Mouse (Mus musculus): Measurements from ENCODE around the gene Tmem210.

The Tmem210 gene

DNA sequence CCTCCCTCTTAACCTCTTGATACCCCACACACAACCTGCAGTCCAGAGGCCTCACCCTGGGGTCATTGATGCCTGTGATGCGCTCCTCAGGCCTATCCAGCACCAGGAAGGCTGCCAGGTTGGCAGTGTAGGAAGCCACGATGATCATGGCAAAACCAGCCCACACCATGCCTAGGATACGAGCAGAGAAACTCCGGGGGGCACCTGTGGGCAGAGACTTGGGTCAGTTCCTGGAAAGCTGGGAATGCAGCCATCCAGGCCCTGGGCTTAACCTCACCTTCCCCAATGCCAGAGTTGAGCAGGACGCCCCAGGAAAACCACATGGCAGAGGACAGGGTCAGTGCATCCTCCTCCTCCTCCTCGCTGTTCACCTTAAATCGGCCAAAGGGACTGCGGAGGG is 9.1 kb downstream of the Tmem210 start:
- DNase-seq = no peak

- no peak for DNase-seq
These were observed 10.1 kb downstream of the Tmem210 start for GRCm38 (mm10) chr2:25298046-25298445.

DNA sequence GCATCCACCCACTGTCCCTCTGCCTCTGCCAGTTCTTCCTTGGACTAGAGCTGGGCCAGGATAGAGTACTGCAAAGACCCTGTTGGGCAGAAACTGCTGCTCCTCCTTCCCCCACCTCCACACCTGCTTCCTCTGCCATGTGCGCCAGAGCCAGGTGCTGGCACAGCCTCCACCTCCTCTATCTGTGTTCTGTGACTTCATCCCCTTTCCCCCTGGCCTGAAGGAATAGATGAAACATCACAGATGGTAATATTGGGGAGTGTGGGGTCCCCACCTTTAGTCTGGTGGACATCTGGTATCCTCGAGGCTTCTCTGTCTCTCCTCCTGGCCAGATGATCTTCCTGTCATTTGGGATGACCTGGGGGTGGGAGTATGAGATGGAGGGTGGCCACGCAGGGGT is 15.5 kb downstream of the Tmem210 start:
- DNase-seq = no peak

DNA sequence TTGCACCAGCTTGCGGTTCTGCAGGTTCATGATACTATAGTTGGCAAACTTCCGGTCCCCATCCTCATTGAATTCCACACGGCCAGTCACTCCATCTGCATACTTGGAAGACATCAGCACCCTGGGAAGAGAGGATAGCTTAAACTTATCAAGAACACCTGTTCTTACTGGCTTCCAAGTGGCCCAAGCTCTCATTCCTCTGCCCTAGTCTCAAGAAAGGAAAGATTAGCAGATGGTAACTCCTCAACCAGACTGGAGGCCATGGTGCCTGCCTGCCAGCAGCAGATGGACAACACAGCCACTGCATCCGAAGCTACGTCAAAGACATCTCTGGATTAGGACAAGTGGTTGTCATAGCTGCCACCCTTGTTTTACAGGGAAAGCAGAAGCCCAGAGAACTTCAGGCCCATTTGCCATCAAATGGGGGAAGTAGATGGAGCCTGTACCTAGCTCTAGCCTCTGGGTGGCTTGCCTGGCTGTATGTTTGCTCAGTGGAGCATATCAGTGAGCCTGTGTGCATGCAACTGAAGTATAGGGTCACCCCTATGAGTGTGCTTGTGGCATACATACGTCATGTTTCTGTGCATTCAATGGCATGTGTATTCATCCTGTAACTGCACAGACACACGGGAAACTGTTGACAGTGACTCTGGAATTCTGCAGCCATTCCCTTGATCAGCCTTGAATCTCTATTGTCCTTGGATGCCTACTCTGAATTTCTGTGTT is 16.1 kb downstream of the Tmem210 start:
- DNase-seq = no peak

GRCm38 (mm10) chr2:25304657-25305541 is 17.0 kb downstream of the Tmem210 start:
- peak; percentile 35 for DNase-seq

DNA sequence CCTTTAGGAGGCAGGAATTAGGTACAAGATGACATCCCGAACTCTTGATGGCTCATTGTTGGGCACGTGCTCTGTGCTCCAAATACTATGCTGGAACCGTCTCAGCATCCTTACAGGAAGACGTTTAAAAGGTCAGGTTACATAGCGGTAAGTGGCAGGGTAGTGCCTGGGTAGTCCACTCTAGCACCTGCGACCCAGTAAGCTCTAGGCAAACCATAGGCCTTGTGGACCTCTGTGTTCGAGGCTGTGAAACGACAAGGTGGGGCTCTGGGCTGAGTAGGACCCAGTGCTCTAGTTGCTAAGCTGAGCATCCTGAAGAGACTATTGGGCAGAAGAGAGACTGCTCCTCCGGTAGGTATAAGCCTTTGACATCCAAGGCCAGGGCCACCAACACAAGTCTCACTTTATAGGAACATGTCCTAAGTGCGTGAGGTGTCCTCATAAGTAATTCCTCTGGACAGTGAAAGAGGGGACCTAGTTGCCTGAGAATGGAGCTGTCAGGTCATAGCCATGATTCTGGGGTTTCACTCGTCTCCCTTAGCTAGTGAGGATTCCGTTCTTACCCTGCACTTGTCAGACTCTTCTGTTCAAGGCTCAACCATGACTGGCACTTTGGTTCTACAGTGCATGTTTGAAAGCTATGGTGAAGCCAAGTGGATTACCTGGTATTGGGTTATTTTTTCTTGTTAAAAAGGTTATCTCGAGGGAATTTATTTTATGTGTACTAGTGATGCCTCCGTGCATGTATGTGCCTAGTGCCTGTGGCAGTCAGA is 17.8 kb downstream of the Tmem210 start:
- no peak for DNase-seq

GRCm38 (mm10) chr2:25310180-25310579 is 22.2 kb downstream of the Tmem210 start:
- no peak for DNase-seq

GRCm38 (mm10) chr2:25310969-25311368 is 23.0 kb downstream of the Tmem210 start:
- DNase-seq = no peak

DNA sequence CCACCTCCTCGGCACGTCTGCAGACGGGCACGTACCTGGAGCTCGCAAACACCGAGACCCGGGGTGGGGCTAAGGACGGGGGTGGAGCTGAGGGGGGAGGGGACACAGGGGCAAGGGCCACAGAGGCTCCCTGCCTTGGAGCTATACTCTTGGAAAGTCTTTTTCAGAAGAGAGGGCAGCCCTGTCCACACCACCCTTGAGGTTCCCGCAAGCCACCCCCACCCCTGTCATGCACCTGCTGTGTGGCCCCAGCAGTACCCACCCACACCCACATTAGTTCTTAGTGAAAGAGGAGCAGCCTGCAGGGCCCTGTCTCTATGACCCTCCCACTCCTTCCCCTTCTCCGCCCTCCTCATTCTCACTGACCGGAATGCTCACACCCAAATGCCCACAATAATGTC is 23.5 kb downstream of the Tmem210 start:
- DNase-seq = no peak

DNA sequence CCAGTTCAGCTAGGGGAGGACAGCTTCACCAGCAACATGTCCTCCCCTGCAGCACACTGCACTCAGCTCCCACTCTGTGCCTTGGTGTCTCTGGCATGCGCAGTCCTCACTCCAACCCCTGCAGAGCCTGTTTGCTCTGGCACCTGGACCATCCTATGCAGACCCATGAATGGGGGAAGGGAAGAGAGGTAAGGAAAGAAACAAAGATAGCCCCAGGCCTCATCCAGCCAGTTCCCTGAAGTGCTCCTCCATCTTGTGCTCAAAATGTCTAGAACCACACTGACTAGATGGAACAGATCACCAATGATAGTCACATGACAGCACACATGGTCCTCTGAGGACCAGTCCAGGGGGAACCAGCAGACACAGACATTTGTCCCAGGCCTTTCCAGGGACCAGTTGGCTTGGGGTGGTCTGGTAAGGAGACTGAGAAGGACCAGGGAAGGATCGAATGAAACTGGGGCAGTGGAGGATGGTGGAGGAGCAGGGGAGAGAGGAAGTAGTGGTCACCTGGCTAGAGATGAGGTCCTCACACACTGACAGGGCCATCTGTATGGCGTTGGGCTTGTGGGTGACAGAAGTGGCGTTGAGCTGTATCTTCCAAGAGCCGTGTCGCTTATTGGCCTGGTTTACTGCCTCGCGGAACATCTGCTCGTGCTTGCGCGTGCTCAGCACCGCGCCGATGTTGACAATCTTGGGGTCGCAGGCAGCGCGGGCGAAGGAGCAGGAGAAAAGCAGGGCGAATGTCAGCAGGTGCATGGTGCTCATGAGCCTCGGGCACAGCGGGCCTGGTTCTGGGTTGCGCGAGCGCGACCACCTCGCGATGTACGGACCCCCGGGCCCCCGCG is 30.4 kb downstream of the Tmem210 start:
- peak; percentile 36 for DNase-seq

DNA sequence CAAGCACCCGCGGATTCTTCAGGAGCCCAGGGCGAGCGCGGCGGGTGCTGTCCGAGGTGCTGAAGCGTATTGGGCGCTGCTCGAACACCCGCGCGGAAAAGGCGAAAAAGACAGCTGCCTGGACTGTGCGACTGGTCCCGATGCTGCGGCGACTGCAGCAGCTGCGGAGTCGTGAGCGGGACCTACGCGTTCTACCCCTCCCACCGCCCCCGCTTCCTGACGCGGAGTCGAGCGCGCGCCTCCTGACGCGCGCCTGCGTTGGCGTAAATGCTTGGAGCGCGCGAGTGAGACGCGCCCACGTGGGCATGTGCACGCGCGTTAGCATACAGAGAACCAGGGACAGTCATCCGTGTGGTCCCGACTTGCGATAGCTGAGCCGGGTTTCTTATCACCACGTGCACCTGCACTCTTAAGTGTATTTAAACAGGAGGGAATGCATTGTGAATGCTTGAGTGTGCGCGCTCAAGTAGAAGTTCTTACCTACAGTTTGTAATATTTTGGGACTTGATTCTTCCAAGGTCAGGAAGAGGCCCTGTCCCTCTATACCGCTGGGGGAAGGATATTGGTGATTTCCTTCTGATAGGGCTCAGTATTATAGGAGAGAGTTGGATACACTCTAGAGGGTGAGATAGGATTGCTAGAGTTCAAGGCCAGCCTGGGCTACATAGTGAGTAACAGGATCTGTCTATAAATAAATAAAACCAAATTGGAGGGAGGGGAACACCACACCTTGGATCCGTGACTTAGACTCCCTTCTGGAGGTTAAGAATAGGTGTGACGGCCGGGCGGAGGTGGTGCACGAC is 31.2 kb downstream of the Tmem210 start, which contains the start of gene Grin1:
TSS of gene Grin1 (minus strand) at position 217 of the 803 bp plus-strand sequence.
- DNase-seq = peak; percentile 91

DNA sequence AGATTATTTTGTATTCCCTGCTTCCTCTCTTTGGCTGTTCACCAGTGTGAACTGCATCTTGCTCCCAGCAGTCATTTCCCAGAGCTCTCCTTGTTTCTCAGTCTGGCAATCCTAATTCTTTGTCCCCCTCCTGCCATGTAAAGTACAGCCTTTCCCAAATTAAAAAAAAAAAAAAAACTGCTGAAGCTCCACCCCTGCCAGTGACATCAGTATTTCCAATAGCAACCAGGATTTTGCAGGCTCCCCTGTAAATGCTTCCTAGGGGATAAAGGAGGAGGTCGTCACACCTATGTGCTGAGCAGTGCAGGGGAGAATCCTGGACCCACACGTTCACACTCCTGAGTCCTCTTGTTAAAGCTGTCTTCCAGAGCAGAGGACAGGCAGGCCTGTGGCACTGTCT is 32.1 kb downstream of the Tmem210 start:
- no peak for DNase-seq

DNA sequence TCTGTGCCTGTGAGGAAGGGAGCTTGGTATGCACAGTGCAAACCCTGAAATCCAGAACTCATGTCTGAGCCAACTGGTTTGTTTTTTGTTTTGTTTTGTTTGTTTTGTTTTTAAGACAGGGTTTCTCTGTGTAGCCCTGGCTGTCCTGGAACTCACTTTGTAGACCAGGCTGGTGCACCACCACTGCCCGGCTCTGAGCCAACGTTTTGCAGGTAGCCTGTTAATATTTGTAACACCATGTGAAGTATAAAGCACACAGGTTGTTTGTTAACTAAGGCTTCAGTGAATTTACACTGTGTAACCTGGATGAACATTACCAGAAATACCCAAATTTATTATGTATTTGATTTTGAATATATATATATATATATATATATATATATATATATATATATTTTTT is 38.1 kb downstream of the Tmem210 start:
- DNase-seq = no peak

- peak; percentile 41 for DNase-seq
These were observed 40.5 kb downstream of the Tmem210 start for GRCm38 (mm10) chr2:25328440-25328839.

DNA sequence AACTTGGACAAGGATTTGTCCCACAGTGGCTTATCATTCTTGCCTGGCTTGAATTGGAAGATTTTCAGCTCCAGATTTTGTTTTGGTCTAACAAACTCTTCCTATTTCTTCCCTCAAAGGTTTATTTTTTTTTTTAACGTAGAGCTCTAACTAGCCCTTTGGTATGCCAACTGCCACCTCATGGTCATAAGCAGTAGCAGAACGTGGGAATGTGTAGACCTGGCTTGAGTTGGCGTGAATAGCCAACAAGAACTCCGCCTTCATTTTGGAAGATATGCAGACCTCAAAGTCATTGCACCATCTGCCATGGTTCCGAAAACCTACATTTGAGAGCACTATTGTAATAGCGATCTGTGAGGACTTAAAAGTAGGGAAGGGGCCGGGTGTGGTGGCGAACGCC is 43.5 kb downstream of the Tmem210 start:
- DNase-seq = no peak

GRCm38 (mm10) chr2:25332286-25333160 is 44.6 kb downstream of the Tmem210 start, which contains the start of gene Man1b1:
TSS of gene Man1b1 (plus strand) at chr2:25332338.
- peak; percentile 99 for DNase-seq

DNA sequence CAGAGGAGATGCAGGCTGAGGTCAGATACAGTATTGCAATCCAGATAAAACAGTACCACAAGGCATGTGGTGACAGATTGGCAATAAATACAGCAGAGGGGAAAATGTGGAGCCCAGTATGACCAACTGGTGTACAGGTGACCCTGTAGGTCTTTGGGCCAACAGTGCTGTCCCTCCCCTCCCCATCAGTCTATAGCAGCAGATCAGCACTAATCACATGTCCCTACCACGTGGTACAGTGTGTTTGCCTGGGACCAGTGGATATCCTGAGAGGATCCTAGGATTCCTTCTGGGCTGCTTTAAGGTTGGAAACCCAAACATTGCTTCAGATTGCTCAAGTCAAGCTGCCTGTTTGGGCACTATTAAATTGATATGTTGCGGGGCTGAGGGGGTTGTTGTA is 45.6 kb downstream of the Tmem210 start:
- DNase-seq = no peak

- no peak for DNase-seq
These were observed 50.4 kb downstream of the Tmem210 start for GRCm38 (mm10) chr2:25338303-25338702.
